25 mouse cellular contexts compared by ENCODE assay signal in genomic region chr12:107404821-107405220, GRCm38 (mm10).
DNase-seq lines count a peak whose midpoint lies in the region; ATAC-seq and TF ChIP-seq lines count a peak whose summit lies in the region.
"Had no signal": no experiment of that assay in that cellular context is flagged by ENCODE, and none has a peak within 500 bp of the region (broad histone marks: within the 10 kb centered on the region; RNA-seq: fewer than 3 reads in every experiment).

No protein-coding gene starts in this region.

- no peak overlapping the region for H3K9ac ChIP-seq in hindbrain, postnatal 0 days (replicated peaks; ENCODE audit: low read length)
- H3K9ac ChIP-seq: forebrain, embryonic 13.5 days; heart, embryonic 12.5 days; heart, embryonic 15.5 days; hindbrain, embryonic 12.5 days; hindbrain, embryonic 15.5 days had no signal

- H3K27me3 ChIP-seq in hindbrain, embryonic 10.5 days (ENCODE audit: insufficient read depth, poor library complexity, severe bottlenecking) = no peaks in the 10 kb centered on the region
- no peaks in the 10 kb centered on the region for H3K27me3 ChIP-seq in hindbrain, postnatal 0 days (ENCODE audit: insufficient read depth, low read length)
- H3K27me3 ChIP-seq: forebrain, embryonic 13.5 days; heart, embryonic 12.5 days; heart, embryonic 15.5 days; hindbrain, embryonic 12.5 days; hindbrain, embryonic 15.5 days had no signal

- H3K36me3 ChIP-seq in hindbrain, embryonic 10.5 days = no peaks in the 10 kb centered on the region
- H3K36me3 ChIP-seq in hindbrain, postnatal 0 days (ENCODE audit: insufficient read depth, low read length) = no peaks in the 10 kb centered on the region
- H3K36me3 ChIP-seq: forebrain, embryonic 10.5 days; heart, embryonic 12.5 days; heart, embryonic 15.5 days; hindbrain, embryonic 12.5 days; hindbrain, embryonic 15.5 days had no signal

- no peak for ATAC-seq in hindbrain, postnatal 0 days
- ATAC-seq: forebrain, embryonic 13.5 days; forebrain, embryonic 16.5 days; intestine, postnatal 0 days had no signal

- peaks cover 12% of the 10 kb centered on the region; the same call in 1 of the 2 replicates for H3K4me1 ChIP-seq in hindbrain, embryonic 10.5 days (replicated peaks)
- no peaks in the 10 kb centered on the region for H3K4me1 ChIP-seq in hindbrain, postnatal 0 days (ENCODE audit: insufficient read depth, low read length)
- H3K4me1 ChIP-seq: heart, embryonic 15.5 days; hindbrain, embryonic 15.5 days had no signal

- no peaks in the 10 kb centered on the region for H3K9me3 ChIP-seq in hindbrain, embryonic 10.5 days
- H3K9me3 ChIP-seq in hindbrain, postnatal 0 days (ENCODE audit: low read length) = no peaks in the 10 kb centered on the region
- H3K9me3 ChIP-seq: forebrain, embryonic 10.5 days; forebrain, embryonic 13.5 days; heart, embryonic 12.5 days; heart, embryonic 15.5 days; hindbrain, embryonic 12.5 days; hindbrain, embryonic 15.5 days had no signal

- H3K4me2 ChIP-seq in hindbrain, postnatal 0 days (ENCODE audit: low read depth, low read length) = no peak overlapping the region
- H3K4me2 ChIP-seq: forebrain, embryonic 13.5 days; heart, embryonic 12.5 days; heart, embryonic 15.5 days; hindbrain, embryonic 12.5 days; hindbrain, embryonic 15.5 days had no signal

- TF ChIP-seq POLR2A in brain, embryonic 14.5 days (IDR thresholded peaks at IDR 0.05; ENCODE audit: borderline replicate concordance, extremely low read depth, insufficient read depth, insufficient read length, poor library complexity, severe bottlenecking) = no peak

- TF ChIP-seq CTCF in brain, embryonic 14.5 days (IDR thresholded peaks at IDR 0.05; ENCODE audit: borderline replicate concordance, extremely low read depth, insufficient read depth, insufficient read length) = no peak
- TF ChIP-seq CTCF in hindbrain, postnatal 0 days (IDR thresholded peaks at IDR 0.05; ENCODE audit: low read depth) = no peak

- WGBS in hindbrain, embryonic 10.5 days = 92% methylated on average over 10 of the region's 10 CpGs
- WGBS in hindbrain, postnatal 0 days = 82% methylated on average over 10 of the region's 10 CpGs

- no peak overlapping the region for H3K4me3 ChIP-seq in hindbrain, embryonic 10.5 days
- no peak overlapping the region for H3K4me3 ChIP-seq in hindbrain, postnatal 0 days (ENCODE audit: low read length)
- H3K4me3 ChIP-seq: forebrain, embryonic 10.5 days; forebrain, embryonic 13.5 days; gastrocnemius, adult 2 months; heart, embryonic 12.5 days; heart, embryonic 15.5 days; hindbrain, embryonic 12.5 days; hindbrain, embryonic 15.5 days had no signal

- H3K27ac ChIP-seq in hindbrain, embryonic 10.5 days = no peak overlapping the region
- no peak overlapping the region for H3K27ac ChIP-seq in hindbrain, postnatal 0 days
- H3K27ac ChIP-seq: forebrain, embryonic 10.5 days; forebrain, embryonic 13.5 days; gastrocnemius, adult 2 months; heart, embryonic 15.5 days; hindbrain, embryonic 12.5 days; hindbrain, embryonic 15.5 days had no signal

- DNase-seq in CD4-positive, CD25-positive, alpha-beta regulatory T cell, adult 2 months (ENCODE audit: low read depth, low spot score) = peak; percentile 84
- DNase-seq in T-cell, adult 2 months (ENCODE audit: low spot score) = peak; percentile 49
- DNase-seq in brain, embryonic 14.5 days (ENCODE audit: low read depth) = peak; percentile 28
- DNase-seq in naive thymus-derived CD4-positive, alpha-beta T cell, adult 2 months (ENCODE audit: low read depth) = peak; percentile 51
- no peak for DNase-seq in frontal cortex, postnatal 25 days (ENCODE audit: low spot score in 2 of 2)
- no peak for DNase-seq in hindbrain, embryonic 10.5 days (ENCODE audit: low spot score)
- DNase-seq in hindbrain, postnatal 0 days (ENCODE audit: low spot score) = no peak
- DNase-seq: adrenal gland, postnatal 10 days; cerebellum, adult 18-20 months; cerebellum, adult 9-10 months; cerebellum, postnatal 14 days; gastrocnemius, adult 2 months; gastrocnemius, postnatal 25 days; heart, adult 18-20 months; heart, postnatal 10 days; heart, postnatal 4 days; kidney, adult 2 months had no signal

Comparison
In these comparisons a context has a peak if more than half of its experiments do, and no peak if none do; other contexts are left out.
1. DNase-seq: peak in CD4-positive, CD25-positive, alpha-beta regulatory T cell, adult 2 months (single experiment), T-cell, adult 2 months (single experiment), brain, embryonic 14.5 days (single experiment) and naive thymus-derived CD4-positive, alpha-beta T cell, adult 2 months (single experiment); none in frontal cortex, postnatal 25 days (0 of 2), hindbrain, embryonic 10.5 days (single experiment) and hindbrain, postnatal 0 days (single experiment).